Mouse (Mus musculus) CD4-positive helper T cell, adult 2 months (primary cell): ENCODE measurements around the gene Atrn.
A peak's percentile ranks its signal among the peaks of the same experiment; 100 is the strongest.
"Not testable (repeated sequence)": the region's sequence is repeated elsewhere in the genome, so short reads cannot be mapped to it uniquely, and the experiment has no call there.

Experiments
- DNase-seq: peaks from one replicate; pipeline ENCODE4 v3.0.0-alpha.2; 2012; ENCODE audit warnings: low read depth, missing footprints, low spot score

Gene Atrn

GRCm38 (mm10) chr2:130958906-130959305 lies 52.6 kb downstream of the Atrn start:
- DNase-seq: no peak

- peak; percentile 37 for DNase-seq
Observed at GRCm38 (mm10) chr2:130961851-130962250, 55.6 kb downstream of the Atrn start.

- DNase-seq: no peak
Observed at GRCm38 (mm10) chr2:130965042-130965441, 58.7 kb downstream of the Atrn start.

- no peak for DNase-seq
Observed at GRCm38 (mm10) chr2:130971030-130971429, 64.7 kb downstream of the Atrn start.

GRCm38 (mm10) chr2:130972386-130972785 lies 66.1 kb downstream of the Atrn start:
- DNase-seq: no peak

GRCm38 (mm10) chr2:130974928-130975327 lies 68.6 kb downstream of the Atrn start:
- no peak for DNase-seq

- no peak for DNase-seq
Observed at GRCm38 (mm10) chr2:130977589-130977988, 71.3 kb downstream of the Atrn start.

- DNase-seq: no peak
Observed at GRCm38 (mm10) chr2:130978058-130978847, 72.0 kb downstream of the Atrn start.

- no peak for DNase-seq
Observed at GRCm38 (mm10) chr2:130979138-130979537, 72.8 kb downstream of the Atrn start.

GRCm38 (mm10) chr2:130992818-130993217 lies 86.5 kb downstream of the Atrn start:
- no peak for DNase-seq

- DNase-seq: no peak
Observed at GRCm38 (mm10) chr2:131009123-131009522, 102.8 kb downstream of the Atrn start.

- DNase-seq: no peak
Observed at GRCm38 (mm10) chr2:131010566-131010965, 104.3 kb downstream of the Atrn start.

GRCm38 (mm10) chr2:131025230-131025629 lies 118.9 kb downstream of the Atrn start:
- DNase-seq: no peak

- no peak for DNase-seq
Observed at GRCm38 (mm10) chr2:131026941-131027340, 120.6 kb downstream of the Atrn start.

- no peak for DNase-seq
Observed at GRCm38 (mm10) chr2:131029065-131029935, 123.0 kb downstream of the Atrn start.

GRCm38 (mm10) chr2:131030561-131030960 lies 124.3 kb downstream of the Atrn start:
- DNase-seq: no peak

GRCm38 (mm10) chr2:131030998-131031397 lies 124.7 kb downstream of the Atrn start:
- no peak for DNase-seq

GRCm38 (mm10) chr2:131031406-131031805 lies 125.1 kb downstream of the Atrn start:
- not testable (repeated sequence) for DNase-seq

GRCm38 (mm10) chr2:131036343-131036742 lies 130.0 kb downstream of the Atrn start:
- DNase-seq: no peak

GRCm38 (mm10) chr2:131036757-131037156 lies 130.5 kb downstream of the Atrn start:
- no peak for DNase-seq

- DNase-seq: no peak
Observed at GRCm38 (mm10) chr2:131037226-131037990, 131.1 kb downstream of the Atrn start.

GRCm38 (mm10) chr2:131038197-131038596 lies 131.9 kb downstream of the Atrn start:
- DNase-seq: no peak
